Mouse (Mus musculus) hindbrain, embryonic 12.5 days (tissue): ENCODE measurements around the gene Pnlip. TPM values are rescaled to one million over a fixed set of nuclear protein-coding genes. Genes with fewer than 3 reads are reported as not detected.

Experiments
- ATAC-seq: fragments of 200-750 bp; cut with Nextera tagmentation; 2 replicates; pipeline ENCODE4 v1.8.0; 2017; ENCODE audit warnings: moderate TSS enrichment; ENCODE audit not compliant: low FRiP score
- H3K27ac ChIP-seq: fragments of 300-500 bp; sonication (generic); 2 replicates; pipeline ENCODE4 v1.5.1; 2016; ENCODE audit warnings: mild to moderate bottlenecking
- H3K27me3 ChIP-seq: fragments of 300-500 bp; sonication (generic); 2 replicates; pipeline ENCODE4 v1.6.1; 2016; ENCODE audit warnings: mild to moderate bottlenecking
- H3K36me3 ChIP-seq: fragments of 300-500 bp; sonication (generic); 2 replicates; pipeline ENCODE4 v1.6.1; 2016; ENCODE audit warnings: mild to moderate bottlenecking
- H3K4me1 ChIP-seq: fragments of 300-500 bp; sonication (generic); 2 replicates; pipeline ENCODE4 v1.6.1; 2016
- H3K4me2 ChIP-seq: fragments of 300-500 bp; sonication (generic); replicated peaks from 2 replicates; pipeline ENCODE4 v1.6.1; 2016; ENCODE audit warnings: mild to moderate bottlenecking
- H3K4me3 ChIP-seq: fragments of 300-500 bp; sonication (generic); 2 replicates; pipeline ENCODE4 v1.5.1; 2016; ENCODE audit warnings: mild to moderate bottlenecking
- H3K9ac ChIP-seq: fragments of 300-500 bp; sonication (generic); 2 replicates; pipeline ENCODE4 v1.6.1; 2016; ENCODE audit warnings: mild to moderate bottlenecking, moderate library complexity
- H3K9me3 ChIP-seq: fragments of 300-500 bp; sonication (generic); replicated peaks from 2 replicates; pipeline ENCODE4 v1.6.1; 2016; ENCODE audit warnings: mild to moderate bottlenecking
- WGBS: fragments of 180-500 bp; shearing (Covaris S2); methylation state at CpG from one replicate; pipeline ENCODE4 v1.1.7; 2016; 5-methylcytosine and 5-hydroxymethylcytosine counted together
- polyA plus RNA-seq: library from polyadenylated mRNA; unstranded; fragments of >200 nt; fragmentation: Nextera tagmentation; extraction: Ambion mirVana; gene quantifications from 2 replicates; pipeline ENCODE4 v1.2.1, GENCODE M21; 2016

Gene Pnlip
- polyA plus RNA-seq: 0.35 TPM in 1 of 2 replicates, not detected in the other

- 80% methylated on average over 5 of the region's 5 CpGs for WGBS
- Histone ChIP-seq H3K27me3 (no peaks in the 10 kb centered on the region), H3K4me1 (peaks cover 5% of the 10 kb centered on the region; the same call in 1 of the 2 replicates), H3K9me3 (no peaks in the 10 kb centered on the region), H3K36me3 (no peaks in the 10 kb centered on the region), H3K9ac (no peak within 1 kb of the TSS), H3K4me3 (no peak within 1 kb of the TSS), H3K4me2 (no peak within 1 kb of the TSS), H3K27ac (no peak within 1 kb of the TSS)
- no peak for ATAC-seq
These were observed at the start of gene Pnlip for GRCm38 (mm10) chr19:58652198-58652597. Gene Pnlip, plus strand, starts transcription at chr19:58652498.

GRCm38 (mm10) chr19:58609716-58610115 lies 42.6 kb upstream of the Pnlip start:
- Histone ChIP-seq H3K4me1 (no peaks in the 10 kb centered on the region), H3K4me3 (no peak overlapping the region), H3K36me3 (no peaks in the 10 kb centered on the region), H3K27me3 (no peaks in the 10 kb centered on the region), H3K4me2 (no peak overlapping the region), H3K27ac (no peak overlapping the region), H3K9me3 (no peaks in the 10 kb centered on the region), H3K9ac (no peak overlapping the region)
- ATAC-seq: no peak
- 65% methylated on average over 1 of the region's 1 CpGs for WGBS

- Histone ChIP-seq H3K4me1 (no peaks in the 10 kb centered on the region), H3K9me3 (no peaks in the 10 kb centered on the region), H3K9ac (no peak overlapping the region), H3K27ac (no peak overlapping the region), H3K27me3 (no peaks in the 10 kb centered on the region), H3K4me2 (no peak overlapping the region), H3K36me3 (no peaks in the 10 kb centered on the region), H3K4me3 (no peak overlapping the region)
- ATAC-seq: no peak
- WGBS: 80% methylated on average over 3 of the region's 3 CpGs
These were observed 39.6 kb upstream of the Pnlip start for GRCm38 (mm10) chr19:58612745-58613144.

- no peak for ATAC-seq
- WGBS: 86% methylated on average over 7 of the region's 7 CpGs
These were observed 35.7 kb upstream of the Pnlip start for GRCm38 (mm10) chr19:58616606-58617005.

GRCm38 (mm10) chr19:58620661-58621060 lies 31.6 kb upstream of the Pnlip start:
- H3K9me3 ChIP-seq: 0 out of 2 replicates have a peak, but pooled peaks cover 4% of the 10 kb centered on the region
- H3K4me1 ChIP-seq: no peaks in the 10 kb centered on the region
- no peaks in the 10 kb centered on the region for H3K27me3 ChIP-seq
- ATAC-seq: no peak
- no peak overlapping the region for H3K27ac ChIP-seq
- H3K4me2 ChIP-seq: no peak overlapping the region
- H3K9ac ChIP-seq: no peak overlapping the region
- no peak overlapping the region for H3K4me3 ChIP-seq
- WGBS: 85% methylated on average over 3 of the region's 3 CpGs
- no peaks in the 10 kb centered on the region for H3K36me3 ChIP-seq

More at GRCm38 (mm10) chr19:58616606-58617005, 35.7 kb upstream of the Pnlip start:
- Histone ChIP-seq H3K4me1 (no peaks in the 10 kb centered on the region), H3K36me3 (no peaks in the 10 kb centered on the region), H3K27ac (no peak overlapping the region), H3K27me3 (no peaks in the 10 kb centered on the region), H3K9ac (no peak overlapping the region), H3K4me3 (no peak overlapping the region), H3K9me3 (no peaks in the 10 kb centered on the region), H3K4me2 (no peak overlapping the region)

- 69% methylated on average over 1 of the region's 1 CpGs for WGBS
- H3K36me3 ChIP-seq: no peaks in the 10 kb centered on the region
- no peak for ATAC-seq
- no peaks in the 10 kb centered on the region for H3K27me3 ChIP-seq
- 0 out of 2 replicates have a peak, but pooled peaks cover 4% of the 10 kb centered on the region for H3K9me3 ChIP-seq
- no peak overlapping the region for H3K4me3 ChIP-seq
- no peaks in the 10 kb centered on the region for H3K4me1 ChIP-seq
- H3K9ac ChIP-seq: no peak overlapping the region
- H3K27ac ChIP-seq: no peak overlapping the region
- no peak overlapping the region for H3K4me2 ChIP-seq
These were observed 30.7 kb upstream of the Pnlip start for GRCm38 (mm10) chr19:58621646-58622045.

GRCm38 (mm10) chr19:58624799-58625198 lies 27.5 kb upstream of the Pnlip start:
- WGBS: 84% methylated on average over 4 of the region's 4 CpGs
- Histone ChIP-seq H3K36me3 (no peaks in the 10 kb centered on the region), H3K27ac (no peak overlapping the region), H3K4me3 (no peak overlapping the region), H3K4me2 (no peak overlapping the region), H3K27me3 (no peaks in the 10 kb centered on the region), H3K9ac (no peak overlapping the region), H3K4me1 (no peaks in the 10 kb centered on the region), H3K9me3 (0 out of 2 replicates have a peak, but pooled peaks cover 4% of the 10 kb centered on the region)
- ATAC-seq: no peak

GRCm38 (mm10) chr19:58625254-58625947 lies 26.9 kb upstream of the Pnlip start:
- Histone ChIP-seq H3K4me2 (no peak overlapping the region), H3K4me1 (no peaks in the 10 kb centered on the region), H3K27ac (no peak overlapping the region), H3K9me3 (0 out of 2 replicates have a peak, but pooled peaks cover 4% of the 10 kb centered on the region), H3K9ac (no peak overlapping the region), H3K36me3 (no peaks in the 10 kb centered on the region), H3K4me3 (no peak overlapping the region), H3K27me3 (no peaks in the 10 kb centered on the region)
- no peak for ATAC-seq
- WGBS: 89% methylated on average over 9 of the region's 9 CpGs

- H3K4me2 ChIP-seq: peak overlapping the region; percentile 21; the same call in 1 of the 2 replicates
- no peak for ATAC-seq
- no peak overlapping the region for H3K9ac ChIP-seq
- H3K27me3 ChIP-seq: no peaks in the 10 kb centered on the region
- no peak overlapping the region for H3K27ac ChIP-seq
- 48% methylated on average over 22 of the region's 22 CpGs for WGBS
- no peaks in the 10 kb centered on the region for H3K4me1 ChIP-seq
- H3K4me3 ChIP-seq: no peak overlapping the region
- H3K36me3 ChIP-seq: no peaks in the 10 kb centered on the region
- no peaks in the 10 kb centered on the region for H3K9me3 ChIP-seq
These were observed 24.6 kb upstream of the Pnlip start for GRCm38 (mm10) chr19:58627406-58628337.

GRCm38 (mm10) chr19:58629351-58629773 lies 22.9 kb upstream of the Pnlip start:
- Histone ChIP-seq H3K4me3 (no peak overlapping the region), H3K36me3 (no peaks in the 10 kb centered on the region), H3K27me3 (no peaks in the 10 kb centered on the region), H3K9ac (no peak overlapping the region), H3K9me3 (no peaks in the 10 kb centered on the region), H3K27ac (no peak overlapping the region), H3K4me1 (no peaks in the 10 kb centered on the region), H3K4me2 (no peak overlapping the region)
- no peak for ATAC-seq
- WGBS: 93% methylated on average over 3 of the region's 3 CpGs

GRCm38 (mm10) chr19:58650036-58650435 lies 2.3 kb upstream of the Pnlip start:
- Histone ChIP-seq H3K4me3 (no peak overlapping the region), H3K4me1 (peaks cover 5% of the 10 kb centered on the region; the same call in 1 of the 2 replicates), H3K9ac (no peak overlapping the region), H3K9me3 (no peaks in the 10 kb centered on the region), H3K27ac (no peak overlapping the region), H3K27me3 (no peaks in the 10 kb centered on the region), H3K4me2 (no peak overlapping the region), H3K36me3 (no peaks in the 10 kb centered on the region)
- ATAC-seq: no peak
- 75% methylated on average over 5 of the region's 5 CpGs for WGBS

- WGBS: 58% methylated on average over 4 of the region's 4 CpGs
- H3K9me3 ChIP-seq: no peaks in the 10 kb centered on the region
- H3K4me3 ChIP-seq: no peak overlapping the region
- no peaks in the 10 kb centered on the region for H3K36me3 ChIP-seq
- no peaks in the 10 kb centered on the region for H3K27me3 ChIP-seq
- H3K9ac ChIP-seq: no peak overlapping the region
- H3K4me1 ChIP-seq: no peaks in the 10 kb centered on the region
- H3K4me2 ChIP-seq: no peak overlapping the region
- ATAC-seq: no peak
- H3K27ac ChIP-seq: no peak overlapping the region
These were observed 9.8 kb downstream of the Pnlip start for GRCm38 (mm10) chr19:58662098-58662497.
